Mouse (Mus musculus): Measurements from ENCODE around the gene Erbb4. TPM values are rescaled to one million over a fixed set of nuclear protein-coding genes. Genes with fewer than 3 reads are reported as not detected.

Gene Erbb4
- total RNA-seq, 1 experiment from 2014 or later: not detected

- no peak for ATAC-seq (replicated peaks; ENCODE audit: low read depth, poor library complexity, severe bottlenecking)
Observed at GRCm38 (mm10) chr1:68666831-68667601, 440.8 kb downstream of the Erbb4 start.

DNA sequence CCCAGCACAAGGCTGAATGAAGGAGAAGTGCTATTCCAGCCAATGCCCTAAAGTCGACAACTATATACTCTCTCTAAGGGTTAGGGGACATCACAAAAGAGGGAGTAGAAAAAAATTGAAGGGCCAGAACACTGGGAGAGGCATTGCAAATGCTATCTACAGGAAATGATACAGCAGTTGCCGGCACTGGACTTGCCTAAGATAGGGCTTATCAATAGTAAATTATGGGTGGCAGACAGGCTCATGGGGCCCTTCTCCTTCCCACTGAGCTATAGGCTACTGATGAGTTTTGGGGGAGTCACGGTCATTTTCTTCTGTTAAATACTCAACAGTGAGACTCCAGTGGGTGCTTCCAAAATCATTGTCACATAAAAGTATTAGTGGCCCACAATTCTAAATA, 517.4 kb downstream of the Erbb4 start:
- ATAC-seq (replicated peaks; ENCODE audit: low read depth, poor library complexity, severe bottlenecking): no peak

- ATAC-seq (replicated peaks; ENCODE audit: low read depth, poor library complexity, severe bottlenecking): no peak
Observed at GRCm38 (mm10) chr1:68573851-68574540, 533.9 kb downstream of the Erbb4 start.

GRCm38 (mm10) chr1:68570924-68571323, 536.9 kb downstream of the Erbb4 start:
- no peak for ATAC-seq (replicated peaks; ENCODE audit: low read depth, poor library complexity, severe bottlenecking)

DNA sequence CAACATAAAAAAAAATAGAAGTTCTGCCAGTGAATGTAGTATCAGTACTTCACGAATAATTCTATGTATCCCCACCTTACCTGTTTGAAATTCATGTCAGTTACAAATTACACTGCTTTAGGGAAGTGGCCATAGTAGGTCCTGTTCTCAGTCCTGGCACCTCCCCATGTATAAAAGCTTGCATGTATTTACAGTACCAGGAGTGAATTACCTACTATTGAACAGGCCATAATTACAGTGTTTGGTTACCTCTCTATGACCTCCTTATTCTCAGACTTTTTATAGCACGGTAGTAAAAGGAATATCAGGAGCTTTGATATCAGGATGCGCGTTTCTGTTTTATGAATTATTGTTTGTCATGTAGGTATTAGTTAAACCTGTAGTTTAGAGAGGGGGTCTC, 564.9 kb downstream of the Erbb4 start:
- no peak for ATAC-seq (replicated peaks; ENCODE audit: low read depth, poor library complexity, severe bottlenecking)

GRCm38 (mm10) chr1:68517820-68518219, 590.0 kb downstream of the Erbb4 start:
- ATAC-seq (replicated peaks; ENCODE audit: low read depth, poor library complexity, severe bottlenecking): no peak

GRCm38 (mm10) chr1:68503873-68504272, 604.0 kb downstream of the Erbb4 start:
- no peak for ATAC-seq (replicated peaks; ENCODE audit: low read depth, poor library complexity, severe bottlenecking)

DNA sequence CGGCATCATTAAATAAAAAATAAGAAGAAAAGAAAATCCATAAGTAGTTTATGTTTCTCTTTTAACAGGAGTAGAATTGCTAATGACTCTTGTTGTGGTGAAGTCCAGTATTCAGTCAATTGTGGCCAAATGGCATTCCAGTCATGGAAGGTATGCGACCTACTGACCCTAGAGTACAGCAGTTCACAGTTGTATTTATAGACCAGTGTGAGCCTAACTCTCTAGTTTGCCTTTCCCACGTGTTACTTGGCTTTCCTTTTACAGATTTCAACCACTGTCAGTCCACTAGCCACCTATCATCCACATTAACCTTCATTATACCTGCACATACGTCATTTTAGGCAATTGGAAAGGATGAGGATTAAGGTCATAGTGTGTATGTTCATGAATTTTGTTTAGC, 606.3 kb downstream of the Erbb4 start:
- no peak for ATAC-seq (replicated peaks; ENCODE audit: low read depth, poor library complexity, severe bottlenecking)

DNA sequence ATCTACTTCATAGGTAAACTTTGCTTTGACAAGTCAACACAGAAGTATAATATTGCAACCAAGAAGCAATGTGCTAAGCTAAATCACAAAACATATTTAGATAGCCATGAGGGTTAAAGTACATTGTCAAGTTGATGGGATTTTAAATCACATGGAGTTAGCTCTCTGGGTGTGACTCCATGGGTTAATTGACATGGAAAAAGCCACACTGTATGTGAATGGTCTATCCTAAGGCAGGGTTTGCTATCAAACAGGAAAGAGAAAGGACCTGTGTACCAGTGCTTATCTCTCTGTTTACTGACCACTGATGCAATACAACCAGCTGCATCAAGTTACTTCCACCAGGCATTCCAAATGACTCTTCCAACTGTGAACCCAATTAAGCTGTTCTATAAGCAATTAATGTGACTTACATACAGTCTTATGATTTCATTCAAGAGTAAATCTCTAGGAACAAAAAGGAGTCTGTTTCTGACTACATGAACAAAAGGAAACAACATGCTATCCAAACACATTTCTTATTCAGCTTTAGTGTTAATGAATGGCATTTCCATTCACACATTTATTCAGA, 641.4 kb downstream of the Erbb4 start:
- ATAC-seq (replicated peaks; ENCODE audit: low read depth, poor library complexity, severe bottlenecking): no peak

DNA sequence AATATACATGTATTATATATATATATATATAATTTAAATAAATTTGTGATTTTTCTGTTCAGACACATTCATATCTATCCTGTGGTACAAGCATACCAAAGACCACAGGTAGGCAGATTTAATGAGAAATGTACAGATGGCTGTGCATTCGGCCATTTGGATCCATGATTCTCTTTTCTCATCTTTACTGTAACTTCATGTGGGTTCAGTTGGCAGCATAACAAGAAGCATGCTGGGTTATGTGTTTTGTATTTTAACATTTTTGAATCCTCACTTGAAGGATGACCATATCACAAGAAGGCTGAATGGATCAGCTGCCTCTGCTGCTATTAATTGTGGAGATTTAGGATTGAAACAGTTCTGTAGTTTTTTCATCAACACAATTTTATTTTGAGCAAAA, 656.6 kb downstream of the Erbb4 start:
- no peak for ATAC-seq (replicated peaks; ENCODE audit: low read depth, poor library complexity, severe bottlenecking)

DNA sequence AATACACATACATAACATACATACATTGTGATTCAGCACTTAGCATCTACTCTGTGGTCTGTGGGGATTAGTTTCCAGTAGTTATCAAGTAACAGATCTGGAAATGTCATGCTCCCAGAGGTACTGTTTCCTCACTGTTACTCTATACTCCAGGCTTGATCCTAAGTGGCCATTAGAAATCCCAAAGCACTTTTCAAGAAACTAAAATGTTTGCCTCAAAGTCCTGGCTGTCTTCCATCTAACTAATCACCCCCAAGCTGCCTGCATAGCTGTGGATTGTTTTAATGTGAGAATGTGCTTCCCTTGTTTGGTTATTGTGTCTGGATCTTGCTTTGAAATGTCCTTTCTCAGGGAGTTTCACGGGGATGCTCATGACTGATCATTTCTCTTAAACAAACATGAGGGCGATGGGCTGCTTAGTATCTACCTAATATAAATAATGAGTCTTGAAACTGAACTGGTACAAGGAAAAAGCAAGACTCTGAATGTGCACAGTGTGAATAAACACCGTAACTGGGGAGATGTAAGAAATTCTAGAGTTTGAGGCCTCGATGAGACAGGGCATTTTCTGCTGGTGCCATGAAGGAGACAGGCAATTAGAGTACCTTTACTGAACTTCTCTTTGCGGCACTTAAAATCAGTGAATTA, 683.4 kb downstream of the Erbb4 start:
- no peak for ATAC-seq (replicated peaks; ENCODE audit: low read depth, poor library complexity, severe bottlenecking)

- ATAC-seq (replicated peaks; ENCODE audit: low read depth, poor library complexity, severe bottlenecking): no peak
Observed at GRCm38 (mm10) chr1:68401204-68401603, 706.7 kb downstream of the Erbb4 start.

- no peak for ATAC-seq (replicated peaks; ENCODE audit: low read depth, poor library complexity, severe bottlenecking)
Observed at GRCm38 (mm10) chr1:68371531-68371930, 736.3 kb downstream of the Erbb4 start.

GRCm38 (mm10) chr1:68333714-68334113, 774.1 kb downstream of the Erbb4 start:
- no peak for ATAC-seq (replicated peaks; ENCODE audit: low read depth, poor library complexity, severe bottlenecking)

DNA sequence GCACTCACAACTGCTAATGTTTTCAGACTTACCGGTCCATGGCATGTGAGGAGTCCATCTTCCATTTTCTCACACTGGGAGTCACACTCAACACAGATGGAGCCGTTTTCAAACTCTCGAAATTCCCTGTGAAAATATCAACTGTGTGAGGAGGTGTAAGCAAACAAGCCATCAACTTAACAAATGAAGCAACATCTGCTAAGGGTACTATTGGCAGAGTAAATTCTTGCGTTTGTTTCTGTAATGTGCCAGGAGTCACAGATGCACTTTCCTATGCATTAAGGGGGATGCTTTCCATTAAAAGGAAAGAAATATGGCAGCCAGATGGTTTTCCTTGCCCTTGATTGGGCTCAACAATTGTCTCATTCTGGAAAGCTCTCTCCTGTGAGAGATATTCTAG, 802.0 kb downstream of the Erbb4 start:
- no peak for ATAC-seq (replicated peaks; ENCODE audit: low read depth, poor library complexity, severe bottlenecking)

DNA sequence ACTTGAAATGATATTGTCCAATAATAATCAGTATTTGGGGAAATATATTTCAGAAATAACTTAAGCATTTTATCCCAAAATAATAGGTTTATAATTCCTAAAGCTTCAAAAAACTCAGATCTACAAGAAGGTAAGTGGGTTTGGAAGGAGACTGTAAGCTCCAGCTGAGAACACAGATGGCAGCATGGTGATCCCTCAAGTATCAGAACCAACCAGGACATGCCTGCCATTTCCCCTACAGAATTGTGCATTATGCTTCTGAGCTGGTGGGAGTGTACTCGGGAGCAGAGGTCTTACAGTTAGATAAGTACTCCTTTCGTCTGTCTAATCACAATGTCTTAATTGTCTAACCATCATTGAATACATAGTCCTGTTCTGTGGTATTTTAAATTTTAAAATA, 823.4 kb downstream of the Erbb4 start:
- no peak for ATAC-seq (replicated peaks; ENCODE audit: low read depth, poor library complexity, severe bottlenecking)

GRCm38 (mm10) chr1:68275819-68276218, 832.0 kb downstream of the Erbb4 start:
- ATAC-seq (replicated peaks; ENCODE audit: low read depth, poor library complexity, severe bottlenecking): no peak

GRCm38 (mm10) chr1:68178580-68178979, 929.3 kb downstream of the Erbb4 start:
- no peak for ATAC-seq (replicated peaks; ENCODE audit: low read depth, poor library complexity, severe bottlenecking)

DNA sequence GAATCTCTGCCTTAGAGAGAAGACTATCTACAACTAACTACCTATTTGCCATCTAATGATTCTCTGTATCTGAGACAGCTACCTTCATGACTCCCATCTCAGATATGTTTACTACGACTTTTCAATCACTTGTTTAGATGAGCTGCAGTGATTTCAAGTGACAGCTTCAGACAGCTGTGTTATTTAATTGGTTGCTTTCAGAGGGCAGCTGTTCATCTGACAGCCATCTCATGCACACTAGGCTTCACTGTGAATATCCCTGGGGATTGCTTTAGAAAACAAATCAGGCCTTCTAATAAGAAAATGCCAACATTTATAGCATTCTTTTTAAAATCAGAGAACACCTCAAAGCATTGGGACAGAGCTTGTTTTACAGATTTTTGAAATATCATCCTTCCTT, 952.6 kb downstream of the Erbb4 start:
- ATAC-seq (replicated peaks; ENCODE audit: low read depth, poor library complexity, severe bottlenecking): no peak

DNA sequence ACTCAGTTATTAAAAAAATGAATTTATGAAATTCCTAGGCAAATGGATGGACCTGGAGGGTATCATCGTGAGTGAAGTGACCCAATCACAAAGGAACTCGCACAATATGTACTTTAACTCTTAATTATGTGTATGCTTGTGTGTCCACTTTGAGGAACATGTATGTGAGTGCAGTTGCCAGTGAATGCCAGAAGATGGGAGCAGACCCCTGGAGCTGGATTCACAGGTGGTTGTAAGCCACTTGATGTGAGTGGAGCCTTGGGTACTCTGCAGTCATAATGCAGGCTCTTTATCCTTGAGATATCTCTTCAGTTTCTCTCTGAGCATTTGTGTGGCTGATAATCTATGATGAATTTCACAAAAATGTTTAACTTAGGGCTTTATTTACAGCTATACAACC, 957.3 kb downstream of the Erbb4 start:
- no peak for ATAC-seq (replicated peaks; ENCODE audit: low read depth, poor library complexity, severe bottlenecking)
